Mouse (Mus musculus) MEL (cell line): ENCODE measurements at regions not wholly inside any gene's neighbourhood (a gene's known extent, or its start where the extent isn't known, plus 50 kb on each side); places are given as distances from the start of the nearest gene placed in this dataset.

Source experiments
- CTCF ChIP-seq, 3 experiments: IDR thresholded peaks in 2 of 3; conservative IDR thresholded peaks in 1 of 3; 2 replicates each; pipeline ENCODE4 v1.5.1; 2011 to 2012; ENCODE audit warnings: low read length in 3 of 3, low read depth in 2 of 3, mild to moderate bottlenecking in 2 of 3, improper control_type of control experiment in 1 of 3, inconsistent platforms in 1 of 3, mixed read lengths in 1 of 3, moderate library complexity in 1 of 3; ENCODE audit not compliant: control insufficient read depth in 1 of 3, insufficient read depth in 1 of 3, poor library complexity in 1 of 3, severe bottlenecking in 1 of 3
- POLR2AphosphoS5 ChIP-seq: IDR thresholded peaks from 2 replicates; pipeline ENCODE4 v1.6.1; 2012; ENCODE audit warnings: low read depth, borderline replicate concordance, mild to moderate bottlenecking, inconsistent platforms, low read length, moderate library complexity, mixed read lengths
- SIN3A ChIP-seq: IDR thresholded peaks from 2 replicates; pipeline ENCODE4 v1.6.1; 2012; ENCODE audit warnings: low read length, improper control_type of control experiment, inconsistent platforms
- TBP ChIP-seq: IDR thresholded peaks from 2 replicates; pipeline ENCODE4 v1.8.0; 2011; ENCODE audit warnings: low read depth, low read length, improper control_type of control experiment
- USF1 ChIP-seq: IDR thresholded peaks from 2 replicates; pipeline ENCODE4 v1.6.1; 2014; ENCODE audit warnings: low read depth, mild to moderate bottlenecking, inconsistent platforms, low read length, improper control_type of control experiment, moderate library complexity

GRCm38 (mm10) chr19:44681675-44682074 is 74.2 kb upstream of the Pax2 start:
- TF ChIP-seq CTCF (IDR thresholded peaks at IDR 0.05 in 2 of 3, conservative IDR thresholded peaks at IDR 0.05 in 1 of 3; ENCODE audit: control insufficient read depth in 1 of 3, insufficient read depth in 1 of 3, low read depth in 2 of 3, low read length in 3 of 3, poor library complexity in 1 of 3, severe bottlenecking in 1 of 3), result no peak
- no peak for TF ChIP-seq TBP
- TF ChIP-seq POLR2AphosphoS5, result no peak
- no peak for TF ChIP-seq SIN3A
- no peak for TF ChIP-seq USF1
